Mouse (Mus musculus): Measurements from ENCODE around the gene Ly75. TPM values are rescaled to one million over a fixed set of nuclear protein-coding genes. Genes with fewer than 3 reads are reported as not detected.

The Ly75 gene
- total and polyA plus RNA-seq, 3 experiments, result 1.1 to 2.2 TPM; not detected in 1

- peaks cover 4 to 7% of the 10 kb centered on the region in 2 experiments; a peak in 3 of 4 replicates for H3K4me1 ChIP-seq (ENCODE audit: control insufficient read depth in 1 of 2, insufficient read depth in 2 of 2, low read length in 2 of 2)
- no peaks in the 10 kb centered on the region for H3K9me3 ChIP-seq (replicated peaks; ENCODE audit: insufficient read depth, low read length)
- H3K27me3 ChIP-seq (ENCODE audit: control insufficient read depth in 1 of 2, insufficient read depth in 2 of 2, low read length in 2 of 2), result no peaks in the 10 kb centered on the region
- H3K79me2 ChIP-seq (ENCODE audit: control insufficient read depth, insufficient read depth, low read length, poor library complexity), result no peaks in the 10 kb centered on the region
- no peak overlapping the region for H3K4me3 ChIP-seq (ENCODE audit: control insufficient read depth in 1 of 2, insufficient read depth in 1 of 2, low read depth in 2 of 2, low read length in 2 of 2)
- H3K27ac ChIP-seq (ENCODE audit: control insufficient read depth, low read depth, low read length), result no peak overlapping the region
- TF ChIP-seq POLR2A (IDR thresholded peaks at IDR 0.05; ENCODE audit: control insufficient read depth in 1 of 2, insufficient read depth in 1 of 2, low read depth in 1 of 2, low read length in 2 of 2, poor library complexity in 1 of 2) (no peak), ELF1 (IDR thresholded peaks at IDR 0.05; ENCODE audit: low read depth, low read length) (no peak), ZMIZ1 (IDR thresholded peaks at IDR 0.05; ENCODE audit: low read depth, low read length) (no peak), ZNF384 (IDR thresholded peaks at IDR 0.05; ENCODE audit: low read depth, low read length) (no peak), CHD1 (IDR thresholded peaks at IDR 0.05; ENCODE audit: low read depth, low read length) (no peak), UBTF (IDR thresholded peaks at IDR 0.05; ENCODE audit: borderline replicate concordance, insufficient read depth, low read depth, low read length) (no peak), ZC3H11A (IDR thresholded peaks at IDR 0.05; ENCODE audit: low read depth, low read length) (no peak), POLR2AphosphoS2 (IDR thresholded peaks at IDR 0.05; ENCODE audit: low read length) (no peak), KAT2A (conservative IDR thresholded peaks at IDR 0.05; ENCODE audit: low read depth, low read length) (no peak), MYC (IDR thresholded peaks at IDR 0.05; ENCODE audit: low read depth, low read length) (no peak), E2F4 (IDR thresholded peaks at IDR 0.05; ENCODE audit: borderline replicate concordance, low read depth, low read length) (no peak), TAL1 (IDR thresholded peaks at IDR 0.05; ENCODE audit: low read length) (no peak), JUND (IDR thresholded peaks at IDR 0.05; ENCODE audit: low read depth, low read length) (no peak), MXI1 (IDR thresholded peaks at IDR 0.05; ENCODE audit: low read depth, low read length) (no peak)
- peaks cover 0 to 8% of the 10 kb centered on the region in 2 experiments; a peak in 2 of 4 replicates for H3K36me3 ChIP-seq (ENCODE audit: control insufficient read depth in 1 of 2, insufficient read depth in 2 of 2, low read length in 2 of 2)
- DNase-seq (ENCODE audit: low read depth, low spot score), result no peak
- H3K9ac ChIP-seq (ENCODE audit: control insufficient read depth, low read depth, low read length, poor library complexity, severe bottlenecking), result no peak overlapping the region
These were observed 45.2 kb downstream of the Ly75 start for GRCm38 (mm10) chr2:60337937-60338336.

GRCm38 (mm10) chr2:60328641-60329040 lies 54.5 kb downstream of the Ly75 start:
- Histone ChIP-seq H3K4me3 (ENCODE audit: control insufficient read depth in 1 of 2, insufficient read depth in 1 of 2, low read depth in 2 of 2, low read length in 2 of 2) (peak overlapping the region in 1 of 2 experiments; percentile 8; a peak in 1 of 4 replicates), H3K4me1 (ENCODE audit: control insufficient read depth in 1 of 2, insufficient read depth in 2 of 2, low read length in 2 of 2) (peaks cover 0 to 17% of the 10 kb centered on the region in 2 experiments; a peak in 2 of 4 replicates), H3K27me3 (ENCODE audit: control insufficient read depth in 1 of 2, insufficient read depth in 2 of 2, low read length in 2 of 2) (no peaks in the 10 kb centered on the region), H3K36me3 (ENCODE audit: control insufficient read depth in 1 of 2, insufficient read depth in 2 of 2, low read length in 2 of 2) (peaks cover 0 to 19% of the 10 kb centered on the region in 2 experiments; a peak in 2 of 4 replicates), H3K27ac (ENCODE audit: control insufficient read depth, low read depth, low read length) (peak overlapping the region; percentile 62), H3K79me2 (ENCODE audit: control insufficient read depth, insufficient read depth, low read length, poor library complexity) (no peaks in the 10 kb centered on the region), H3K9me3 (replicated peaks; ENCODE audit: insufficient read depth, low read length) (no peaks in the 10 kb centered on the region), H3K9ac (ENCODE audit: control insufficient read depth, low read depth, low read length, poor library complexity, severe bottlenecking) (no peak overlapping the region)
- peak; percentile 79 for DNase-seq (ENCODE audit: low read depth, low spot score)
- TF ChIP-seq GABPA (IDR thresholded peaks at IDR 0.05; ENCODE audit: low read depth, low read length) (no peak), ETS1 (IDR thresholded peaks at IDR 0.05; ENCODE audit: low read depth, low read length) (peak; percentile 31; the same call in 1 of the 2 replicates), HCFC1 (IDR thresholded peaks at IDR 0.05; ENCODE audit: low read depth, low read length) (no peak), TBP (IDR thresholded peaks at IDR 0.05; ENCODE audit: low read depth, low read length) (peak; percentile 31; the same call in 1 of the 2 replicates), GATA1 (IDR thresholded peaks at IDR 0.05; ENCODE audit: low read depth, low read length) (peak; percentile 76), ZKSCAN1 (IDR thresholded peaks at IDR 0.05; ENCODE audit: low read depth, low read length) (no peak), EP300 (IDR thresholded peaks at IDR 0.05; ENCODE audit: low read depth in 1 of 2, low read length in 2 of 2) (peak; percentile 55 to 72)

Measured in MEL (cell line).